Mouse (Mus musculus) forebrain, embryonic 12.5 days (tissue): ENCODE data around the gene Plxna2. TPM values are rescaled to one million over a fixed set of nuclear protein-coding genes. Genes with fewer than 3 reads are reported as not detected.

ENCODE experiments used
- ATAC-seq: fragments of 200-750 bp; cut with Nextera tagmentation; 2 replicates; pipeline ENCODE4 v1.8.0; 2017; ENCODE audit warnings: moderate TSS enrichment; ENCODE audit not compliant: low FRiP score
- H3K27ac ChIP-seq: fragments of 300-500 bp; sonication (generic); 2 replicates; pipeline ENCODE4 v1.5.1; 2016; ENCODE audit warnings: mild to moderate bottlenecking
- H3K27me3 ChIP-seq: fragments of 300-500 bp; sonication (generic); 2 replicates; pipeline ENCODE4 v1.6.1; 2016; ENCODE audit warnings: mild to moderate bottlenecking
- H3K36me3 ChIP-seq: fragments of 300-500 bp; sonication (generic); replicated peaks from 2 replicates; pipeline ENCODE4 v1.6.1; 2016; ENCODE audit warnings: mild to moderate bottlenecking
- H3K4me1 ChIP-seq: fragments of 300-500 bp; sonication (generic); 2 replicates; pipeline ENCODE4 v1.6.1; 2016
- H3K4me2 ChIP-seq: fragments of 300-500 bp; sonication (generic); 2 replicates; pipeline ENCODE4 v1.6.1; 2016; ENCODE audit warnings: mild to moderate bottlenecking, moderate library complexity
- H3K4me3 ChIP-seq: fragments of 300-500 bp; sonication (generic); replicated peaks from 2 replicates; pipeline ENCODE4 v1.5.1; 2016; ENCODE audit warnings: mild to moderate bottlenecking
- H3K9ac ChIP-seq: fragments of 300-500 bp; sonication (generic); 2 replicates; pipeline ENCODE4 v1.6.1; 2016; ENCODE audit warnings: mild to moderate bottlenecking
- H3K9me3 ChIP-seq: fragments of 300-500 bp; sonication (generic); 2 replicates; pipeline ENCODE4 v1.6.1; 2016
- WGBS: fragments of 180-500 bp; shearing (Covaris S2); methylation state at CpG from one replicate; pipeline ENCODE4 v1.1.7; 2016; 5-methylcytosine and 5-hydroxymethylcytosine counted together
- polyA plus RNA-seq: library from polyadenylated mRNA; unstranded; fragments of >200 nt; fragmentation: Nextera tagmentation; extraction: Ambion mirVana; gene quantifications from 2 replicates; pipeline ENCODE4 v1.2.1, GENCODE M21; 2016

Gene Plxna2
- polyA plus RNA-seq, 1 experiment from 2014 or later: 34.0 TPM

- Histone ChIP-seq H3K9me3 (no peaks in the 10 kb centered on the region), H3K4me3 (no peak overlapping the region), H3K4me1 (peaks cover 9% of the 10 kb centered on the region), H3K36me3 (no peaks in the 10 kb centered on the region), H3K27me3 (no peaks in the 10 kb centered on the region), H3K4me2 (no peak overlapping the region), H3K9ac (no peak overlapping the region), H3K27ac (no peak overlapping the region)
- ATAC-seq: no peak
- 78% methylated on average over 2 of the region's 2 CpGs for WGBS
Measured at GRCm38 (mm10) chr1:194675891-194676200, 57.8 kb downstream of the Plxna2 start.

- Histone ChIP-seq H3K4me3 (no peak overlapping the region), H3K4me2 (no peak overlapping the region), H3K4me1 (peaks cover 15% of the 10 kb centered on the region), H3K9me3 (no peaks in the 10 kb centered on the region), H3K27ac (no peak overlapping the region), H3K27me3 (no peaks in the 10 kb centered on the region), H3K9ac (no peak overlapping the region), H3K36me3 (no peaks in the 10 kb centered on the region)
- 76% methylated on average over 3 of the region's 3 CpGs for WGBS
- ATAC-seq: no peak
Measured at GRCm38 (mm10) chr1:194677878-194678277, 59.9 kb downstream of the Plxna2 start.

- H3K9ac ChIP-seq: no peak overlapping the region
- H3K9me3 ChIP-seq: no peaks in the 10 kb centered on the region
- no peak overlapping the region for H3K4me2 ChIP-seq
- no peak overlapping the region for H3K27ac ChIP-seq
- no peak for ATAC-seq
- H3K4me1 ChIP-seq: peaks cover 15% of the 10 kb centered on the region
- no peak overlapping the region for H3K4me3 ChIP-seq
- H3K36me3 ChIP-seq: no peaks in the 10 kb centered on the region
- H3K27me3 ChIP-seq: no peaks in the 10 kb centered on the region
Measured at GRCm38 (mm10) chr1:194679147-194679546, 61.1 kb downstream of the Plxna2 start.

- no peak overlapping the region for H3K27ac ChIP-seq
Measured at GRCm38 (mm10) chr1:194680136-194680535, 62.1 kb downstream of the Plxna2 start.

GRCm38 (mm10) chr1:194682021-194682420 is 64.0 kb downstream of the Plxna2 start:
- H3K4me2 ChIP-seq: no peak overlapping the region
- H3K27ac ChIP-seq: no peak overlapping the region
- no peak overlapping the region for H3K9ac ChIP-seq
- H3K4me1 ChIP-seq: peaks cover 21% of the 10 kb centered on the region
- no peak for ATAC-seq
- H3K4me3 ChIP-seq: no peak overlapping the region
- H3K36me3 ChIP-seq: no peaks in the 10 kb centered on the region
- no peaks in the 10 kb centered on the region for H3K27me3 ChIP-seq
- no peaks in the 10 kb centered on the region for H3K9me3 ChIP-seq

More at GRCm38 (mm10) chr1:194680136-194680535, 62.1 kb downstream of the Plxna2 start:
- no peak overlapping the region for H3K9ac ChIP-seq
- no peak overlapping the region for H3K4me3 ChIP-seq
- H3K4me1 ChIP-seq: peaks cover 15% of the 10 kb centered on the region
- H3K4me2 ChIP-seq: no peak overlapping the region
- no peaks in the 10 kb centered on the region for H3K36me3 ChIP-seq
- no peak for ATAC-seq
- H3K27me3 ChIP-seq: no peaks in the 10 kb centered on the region
- 57% methylated on average over 2 of the region's 2 CpGs for WGBS
- H3K9me3 ChIP-seq: no peaks in the 10 kb centered on the region

- Histone ChIP-seq H3K4me1 (peaks cover 15% of the 10 kb centered on the region), H3K9me3 (no peaks in the 10 kb centered on the region), H3K27ac (no peak overlapping the region), H3K36me3 (no peaks in the 10 kb centered on the region), H3K9ac (no peak overlapping the region), H3K4me3 (no peak overlapping the region), H3K27me3 (no peaks in the 10 kb centered on the region), H3K4me2 (no peak overlapping the region)
- no peak for ATAC-seq
- WGBS: 81% methylated on average over 3 of the region's 3 CpGs
Measured at GRCm38 (mm10) chr1:194683132-194683531, 65.1 kb downstream of the Plxna2 start.

GRCm38 (mm10) chr1:194685896-194686295 is 67.9 kb downstream of the Plxna2 start:
- Histone ChIP-seq H3K4me2 (no peak overlapping the region), H3K9me3 (no peaks in the 10 kb centered on the region), H3K36me3 (no peaks in the 10 kb centered on the region), H3K27me3 (no peaks in the 10 kb centered on the region), H3K27ac (no peak overlapping the region), H3K4me1 (peaks cover 13% of the 10 kb centered on the region), H3K9ac (no peak overlapping the region), H3K4me3 (no peak overlapping the region)
- 100% methylated on average over 2 of the region's 2 CpGs for WGBS
- ATAC-seq: no peak

GRCm38 (mm10) chr1:194687746-194688145 is 69.7 kb downstream of the Plxna2 start:
- no peaks in the 10 kb centered on the region for H3K9me3 ChIP-seq
- no peak overlapping the region for H3K4me2 ChIP-seq
- H3K4me1 ChIP-seq: 0 out of 2 replicates have a peak, but pooled peaks cover 6% of the 10 kb centered on the region
- H3K4me3 ChIP-seq: no peak overlapping the region
- no peaks in the 10 kb centered on the region for H3K27me3 ChIP-seq
- no peak overlapping the region for H3K27ac ChIP-seq
- no peak overlapping the region for H3K9ac ChIP-seq
- H3K36me3 ChIP-seq: no peaks in the 10 kb centered on the region
- 67% methylated on average over 1 of the region's 1 CpGs for WGBS
- ATAC-seq: no peak

GRCm38 (mm10) chr1:194688161-194688560 is 70.1 kb downstream of the Plxna2 start:
- H3K9ac ChIP-seq: no peak overlapping the region
- no peak overlapping the region for H3K4me3 ChIP-seq
- no peak for ATAC-seq
- H3K4me1 ChIP-seq: 0 out of 2 replicates have a peak, but pooled peaks cover 6% of the 10 kb centered on the region
- H3K27me3 ChIP-seq: no peaks in the 10 kb centered on the region
- no peak overlapping the region for H3K4me2 ChIP-seq
- no peaks in the 10 kb centered on the region for H3K36me3 ChIP-seq
- H3K9me3 ChIP-seq: no peaks in the 10 kb centered on the region
- WGBS: 61% methylated on average over 2 of the region's 2 CpGs
- no peak overlapping the region for H3K27ac ChIP-seq

- no peaks in the 10 kb centered on the region for H3K36me3 ChIP-seq
- no peak overlapping the region for H3K4me3 ChIP-seq
- no peak overlapping the region for H3K27ac ChIP-seq
- no peaks in the 10 kb centered on the region for H3K27me3 ChIP-seq
- ATAC-seq: peak; percentile 27; the same call in 1 of the 2 replicates
- H3K4me2 ChIP-seq: no peak overlapping the region
- no peak overlapping the region for H3K9ac ChIP-seq
- H3K9me3 ChIP-seq: no peaks in the 10 kb centered on the region
- no peaks in the 10 kb centered on the region for H3K4me1 ChIP-seq
Measured at GRCm38 (mm10) chr1:194693063-194693462, 75.0 kb downstream of the Plxna2 start.

GRCm38 (mm10) chr1:194693488-194693887 is 75.5 kb downstream of the Plxna2 start:
- WGBS: 77% methylated on average over 2 of the region's 2 CpGs
- Histone ChIP-seq H3K4me1 (no peaks in the 10 kb centered on the region), H3K27me3 (no peaks in the 10 kb centered on the region), H3K36me3 (no peaks in the 10 kb centered on the region), H3K9ac (no peak overlapping the region), H3K27ac (no peak overlapping the region), H3K4me2 (no peak overlapping the region), H3K4me3 (no peak overlapping the region), H3K9me3 (no peaks in the 10 kb centered on the region)
- no peak for ATAC-seq

GRCm38 (mm10) chr1:194694805-194695204 is 76.8 kb downstream of the Plxna2 start:
- no peak overlapping the region for H3K4me2 ChIP-seq
- 90% methylated on average over 2 of the region's 2 CpGs for WGBS
- H3K4me1 ChIP-seq: no peaks in the 10 kb centered on the region
- no peak for ATAC-seq
- no peak overlapping the region for H3K27ac ChIP-seq
- H3K36me3 ChIP-seq: no peaks in the 10 kb centered on the region
- H3K27me3 ChIP-seq: 0 out of 2 replicates have a peak, but pooled peaks cover 4% of the 10 kb centered on the region
- no peaks in the 10 kb centered on the region for H3K9me3 ChIP-seq
- H3K9ac ChIP-seq: no peak overlapping the region
- no peak overlapping the region for H3K4me3 ChIP-seq

- H3K27me3 ChIP-seq: 0 out of 2 replicates have a peak, but pooled peaks cover 4% of the 10 kb centered on the region
- no peak for ATAC-seq
- no peaks in the 10 kb centered on the region for H3K9me3 ChIP-seq
- no peak overlapping the region for H3K4me3 ChIP-seq
- H3K27ac ChIP-seq: no peak overlapping the region
- H3K9ac ChIP-seq: no peak overlapping the region
- 95% methylated on average over 2 of the region's 2 CpGs for WGBS
- no peaks in the 10 kb centered on the region for H3K36me3 ChIP-seq
- H3K4me1 ChIP-seq: peaks cover 5% of the 10 kb centered on the region; the same call in 1 of the 2 replicates
- H3K4me2 ChIP-seq: no peak overlapping the region
Measured at GRCm38 (mm10) chr1:194697439-194697838, 79.4 kb downstream of the Plxna2 start.
